Mouse (Mus musculus): ENCODE measurements at regions not wholly inside any gene's neighbourhood (a gene's known extent, or its start where the extent isn't known, plus 50 kb on each side); places are given as distances from the start of the nearest gene placed in this dataset.

DNA sequence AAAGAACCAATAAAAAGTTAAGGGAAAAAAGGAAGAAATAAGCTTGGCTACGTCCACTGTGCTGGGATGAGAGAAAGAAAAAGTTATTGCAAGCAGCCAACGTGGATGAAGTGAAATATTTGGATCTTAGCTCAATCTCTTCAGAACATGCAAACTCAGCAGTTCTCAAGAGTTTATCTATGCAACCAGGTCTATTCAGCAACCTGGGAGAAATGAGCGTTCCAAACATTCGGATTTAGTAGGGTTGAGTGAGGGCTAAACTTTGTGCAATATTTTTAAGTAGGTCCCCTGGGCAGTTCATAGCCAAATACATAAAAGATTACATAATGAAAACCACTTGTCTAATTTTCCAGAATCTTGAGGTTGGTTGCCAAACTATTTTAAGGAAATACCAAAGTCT lies 129.0 kb upstream of the Tmem164 start:
- DNase-seq = no peak

- DNase-seq = peak; percentile 35
Measured at GRCm38 (mm10) chrX:142554161-142554560, 127.0 kb upstream of the Tmem164 start.

DNA sequence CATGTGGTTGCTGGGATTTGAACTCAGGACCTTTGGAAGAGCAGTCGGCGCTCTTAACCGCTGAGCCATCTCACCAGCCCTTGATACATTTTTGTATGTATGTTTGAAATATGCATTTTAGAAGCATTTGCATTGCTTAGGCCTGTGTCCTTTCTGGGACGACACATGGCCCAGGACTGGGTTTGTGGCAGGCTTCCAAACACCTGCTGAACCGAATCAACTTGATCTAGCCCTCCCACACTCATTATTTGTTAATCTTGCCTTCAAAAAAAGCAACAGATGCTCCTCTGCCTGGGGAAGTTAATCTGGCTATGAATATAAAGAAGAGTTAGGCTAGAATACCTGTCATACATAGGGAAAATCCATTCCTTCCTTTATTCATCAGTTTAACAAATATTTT lies 123.7 kb upstream of the Tmem164 start:
- DNase-seq = no peak

DNA sequence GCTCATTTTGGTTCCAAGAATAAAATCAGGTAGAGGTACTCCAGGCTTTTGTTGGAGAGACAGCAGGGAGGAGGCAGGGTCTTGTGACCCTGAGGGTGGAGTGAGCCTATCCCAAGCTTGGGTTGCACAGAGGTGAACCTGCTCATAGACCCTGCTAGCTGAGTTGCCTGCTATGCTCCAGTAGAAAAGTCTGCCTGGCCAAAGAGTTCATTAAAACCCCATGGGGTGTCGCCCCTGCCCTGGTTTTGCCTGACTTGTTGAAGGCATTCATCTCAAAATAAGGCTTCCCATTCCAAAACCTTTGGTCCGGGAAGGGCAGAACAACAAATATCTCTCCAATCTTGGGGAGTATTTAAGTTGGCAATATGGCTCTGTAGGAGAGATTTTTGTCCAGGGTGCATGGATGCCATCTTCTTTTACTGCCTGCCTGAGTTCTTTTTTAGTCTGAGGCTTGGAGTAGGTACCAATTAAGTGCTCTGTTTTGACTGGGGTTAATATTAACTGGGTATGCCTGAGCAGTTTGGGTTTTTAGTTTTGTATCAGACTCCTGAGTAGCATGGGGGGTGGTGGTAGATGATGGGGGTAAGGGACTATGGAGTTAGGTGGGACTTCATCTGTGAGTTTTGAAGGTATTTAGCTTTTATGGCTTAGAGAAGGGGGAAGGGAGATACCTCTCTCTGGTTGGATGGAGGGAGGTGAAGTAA lies 120.8 kb upstream of the Tmem164 start:
- DNase-seq = no peak

- no peak for DNase-seq
Measured at GRCm38 (mm10) chrX:142561788-142562187, 119.4 kb upstream of the Tmem164 start.

DNA sequence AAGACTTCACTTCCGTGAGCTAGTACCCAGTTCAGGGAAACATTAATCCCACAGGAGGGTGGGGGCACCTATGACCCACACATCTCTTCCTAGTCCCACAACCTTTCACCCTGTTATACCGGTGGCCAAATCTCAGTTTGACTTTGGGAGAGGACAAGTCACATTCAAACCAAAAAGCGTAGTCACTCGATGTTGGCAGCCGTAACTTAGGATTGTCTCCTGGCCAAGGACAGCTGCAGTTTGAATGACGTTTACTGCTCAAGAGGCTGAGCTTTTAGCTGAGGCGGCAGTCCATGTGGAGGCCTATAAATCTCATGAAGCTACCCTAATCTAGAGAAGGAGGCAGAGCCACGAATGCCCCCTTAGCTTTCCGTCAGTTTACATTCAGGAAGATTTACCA lies 117.0 kb upstream of the Tmem164 start:
- DNase-seq = no peak

GRCm38 (mm10) chrX:142571772-142572171 lies 109.4 kb upstream of the Tmem164 start:
- no peak for DNase-seq

- no peak for DNase-seq
Measured at GRCm38 (mm10) chrX:142574022-142574421, 107.2 kb upstream of the Tmem164 start.

DNA sequence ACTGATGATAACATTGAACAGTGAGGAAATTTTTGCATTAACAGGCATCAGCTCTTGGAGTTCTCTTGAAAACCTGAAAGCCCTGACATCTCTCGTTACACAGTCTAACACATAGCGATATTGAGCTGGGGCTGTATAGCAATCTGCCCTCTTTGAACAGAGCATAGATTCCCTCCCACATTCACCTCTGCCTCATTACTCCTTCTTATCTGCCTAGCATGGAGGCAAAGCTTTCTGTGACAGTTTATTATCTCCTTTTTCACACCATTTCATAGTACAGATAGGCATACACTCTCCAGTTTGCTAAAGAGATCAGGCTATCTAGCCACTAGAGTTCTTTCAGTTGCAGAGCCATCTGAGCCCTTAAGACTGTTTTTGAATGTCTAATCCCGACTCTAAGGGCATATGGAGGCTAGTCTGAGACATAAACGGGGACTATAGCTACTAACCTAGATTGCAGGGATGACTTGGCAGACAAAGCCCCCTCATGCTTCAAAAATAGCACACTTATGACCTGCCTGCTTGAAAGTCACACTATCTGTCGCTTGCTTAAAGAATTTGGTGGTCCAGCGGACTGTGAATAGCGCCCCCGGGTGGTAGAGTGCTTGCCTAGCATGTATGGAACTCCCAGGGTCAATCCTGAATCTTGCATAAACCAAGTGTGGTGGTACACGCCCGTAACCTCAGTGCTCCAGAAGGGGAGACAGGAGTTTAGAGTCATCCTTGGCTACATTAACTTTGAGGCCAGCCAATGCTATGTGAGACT lies 106.1 kb upstream of the Tmem164 start:
- no peak for DNase-seq

DNA sequence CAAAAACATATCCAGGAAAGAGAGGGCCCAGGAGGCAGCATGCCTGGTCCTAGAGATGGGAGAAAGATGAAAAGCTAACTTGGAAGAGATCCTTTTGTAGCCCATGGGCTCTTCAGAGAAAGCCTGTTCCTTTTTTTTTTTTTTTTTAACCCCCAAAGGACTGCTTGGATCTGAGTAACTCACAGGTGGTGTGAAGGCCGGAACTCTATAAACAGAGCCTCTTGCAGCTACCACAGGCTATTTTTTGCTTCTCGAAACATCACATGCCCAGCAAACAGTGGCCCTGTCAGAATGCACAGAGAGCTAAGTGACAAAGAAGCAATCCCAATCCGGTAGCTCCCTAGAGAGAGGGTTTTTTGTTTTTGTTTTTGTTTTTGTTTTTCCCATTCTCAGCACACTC lies 105.1 kb upstream of the Tmem164 start:
- DNase-seq = no peak

GRCm38 (mm10) chrX:142577449-142578081 lies 103.6 kb upstream of the Tmem164 start:
- no peak for DNase-seq

- DNase-seq = no peak
Measured at GRCm38 (mm10) chrX:142585281-142585680, 95.9 kb upstream of the Tmem164 start.

- DNase-seq = no peak
Measured at GRCm38 (mm10) chrX:142599377-142599776, 81.8 kb upstream of the Tmem164 start.

DNA sequence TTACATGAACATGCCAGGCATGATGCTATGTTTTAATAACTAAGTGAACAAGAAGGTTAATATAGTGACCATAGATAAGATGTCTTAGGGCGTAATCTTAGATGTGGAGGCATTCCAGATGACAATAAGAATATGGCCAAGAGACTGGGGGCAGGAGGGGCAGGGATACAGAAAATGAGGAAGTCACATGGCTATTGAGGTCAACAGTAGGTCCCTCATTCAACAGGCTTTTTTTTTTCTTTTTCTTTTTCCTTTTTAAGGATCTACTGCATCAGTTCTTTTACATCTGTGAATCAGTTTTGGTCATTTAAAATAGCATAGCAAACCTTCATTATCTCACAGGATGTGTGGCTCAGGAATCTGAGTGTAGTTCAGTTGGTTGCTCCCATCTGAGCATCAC lies 80.4 kb upstream of the Tmem164 start:
- no peak for DNase-seq

DNA sequence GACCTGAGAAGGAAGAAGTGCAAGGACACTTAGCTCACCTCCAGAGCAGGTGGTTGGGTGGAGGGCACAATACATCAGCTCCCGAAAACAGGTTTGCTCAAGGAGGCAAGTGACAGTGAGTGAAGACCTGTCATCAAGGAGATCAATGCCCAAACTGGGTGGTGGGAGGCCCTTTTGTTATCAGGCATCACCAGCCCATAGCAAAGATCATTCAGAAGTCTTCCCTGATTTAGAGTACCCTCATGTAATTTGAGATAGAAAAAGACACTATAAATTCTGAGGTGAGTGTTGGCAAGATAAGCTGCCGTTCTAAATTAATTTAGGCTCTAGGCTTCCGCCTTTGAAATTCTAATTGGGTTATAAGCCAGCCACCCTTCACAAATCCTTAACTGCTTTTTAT lies 76.1 kb upstream of the Tmem164 start:
- DNase-seq = no peak

GRCm38 (mm10) chrX:142606595-142607205 lies 74.5 kb upstream of the Tmem164 start:
- no peak for DNase-seq

DNA sequence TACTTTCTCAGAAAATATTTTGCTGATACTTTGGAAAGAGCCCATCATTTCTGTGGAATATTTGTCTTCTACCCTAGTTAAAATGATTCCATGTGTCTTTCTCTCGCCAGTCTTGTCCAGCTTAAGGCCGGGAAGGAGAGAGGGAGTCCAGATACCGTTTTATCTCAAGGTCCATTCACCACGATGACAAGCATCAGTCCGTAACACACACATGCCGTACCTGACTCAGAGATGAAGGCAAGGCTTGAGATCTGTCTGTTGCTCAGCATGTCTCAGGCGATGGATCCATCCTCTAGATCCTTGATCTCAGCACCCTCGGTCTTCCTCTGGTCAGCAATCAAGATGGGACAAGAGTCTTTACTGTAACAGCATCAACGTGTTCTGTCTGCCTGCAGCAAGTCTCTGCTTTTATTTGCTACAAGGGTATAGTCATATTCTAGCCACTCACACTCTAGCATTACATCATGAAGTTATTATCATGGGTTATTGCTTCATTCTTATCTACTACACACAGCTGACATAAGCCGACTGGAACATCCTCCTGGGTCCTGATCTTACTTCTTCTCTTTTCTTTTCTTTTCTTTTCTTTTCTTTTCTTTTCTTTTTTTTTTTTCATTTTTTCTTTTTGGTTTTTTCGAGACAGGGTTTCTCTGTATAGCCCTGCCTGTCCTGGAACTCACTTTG lies 64.9 kb upstream of the Tmem164 start:
- DNase-seq = no peak

DNA sequence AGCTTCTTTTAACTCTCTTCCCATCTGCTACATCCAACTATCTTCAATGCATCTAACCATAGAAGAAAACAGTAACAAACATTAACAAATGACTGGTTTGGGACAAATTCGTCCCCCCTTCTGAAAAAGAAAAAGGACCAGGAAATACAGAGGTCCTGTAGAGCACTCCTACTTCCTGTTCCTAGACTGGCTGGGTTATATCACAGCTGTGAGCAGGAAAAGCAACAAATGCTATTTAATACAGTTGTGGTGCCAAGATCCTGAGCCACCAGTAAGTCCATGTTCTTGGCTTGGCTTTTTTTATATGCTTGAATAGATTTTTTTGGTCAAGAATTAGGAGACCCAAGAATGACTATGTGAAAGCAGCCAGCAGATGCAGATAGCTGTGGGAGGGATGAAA lies 62.8 kb upstream of the Tmem164 start:
- no peak for DNase-seq

DNA sequence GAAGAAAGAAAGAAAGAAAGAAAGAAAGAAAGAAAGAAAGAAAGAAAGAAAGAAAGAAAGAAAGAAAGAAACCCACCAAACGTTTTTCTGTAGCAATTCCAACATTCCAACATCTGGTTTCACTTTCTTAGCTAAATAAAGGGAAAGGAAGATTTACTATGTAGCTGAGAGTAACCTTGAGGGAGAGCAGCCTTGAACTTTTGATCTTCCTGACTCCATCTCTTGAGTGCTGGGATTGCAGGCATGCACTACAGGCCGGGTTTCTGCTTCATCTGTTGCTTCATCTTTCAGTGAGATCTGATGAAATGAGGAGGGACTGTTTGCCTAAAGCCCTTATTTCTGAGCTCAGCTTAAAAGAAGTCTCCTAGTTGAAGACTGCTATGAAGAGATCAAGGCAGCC lies 57.8 kb upstream of the Tmem164 start:
- DNase-seq = no peak

DNA sequence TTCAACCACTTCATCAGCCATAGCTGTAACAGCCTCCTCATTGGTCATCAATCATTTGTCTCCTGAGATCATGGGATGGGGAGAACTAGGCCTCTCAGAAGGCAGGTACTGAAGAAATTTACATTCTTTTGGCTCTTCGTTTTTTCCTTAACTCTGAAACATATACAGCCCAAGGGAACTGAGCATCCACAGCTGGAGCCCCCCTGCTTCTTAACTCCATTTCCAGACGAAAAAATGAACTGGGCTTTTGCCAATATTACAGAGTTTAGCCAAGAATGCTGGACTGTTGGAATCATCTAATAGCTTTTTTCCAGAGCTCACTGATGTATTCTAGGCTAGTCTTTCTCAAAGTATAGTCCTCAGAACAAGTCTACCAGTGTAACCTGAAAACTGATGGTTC lies 57.3 kb upstream of the Tmem164 start:
- DNase-seq = no peak

All from right cerebral cortex, postnatal 4 days (tissue).